Mouse (Mus musculus) spleen, postnatal 10 days (tissue): ENCODE measurements at regions not wholly inside any gene's neighbourhood (a gene's known extent, or its start where the extent isn't known, plus 50 kb on each side); places are given as distances from the start of the nearest gene placed in this dataset.

Source experiments
- DNase-seq, 2 experiments: peaks; one replicate each; pipeline ENCODE4 v3.0.0; 2021 to 2022; ENCODE audit warnings: low spot score in 2 of 2

- DNase-seq, result no peak
Observed at GRCm38 (mm10) chr6:50059917-50060316, 50.1 kb upstream of the Mpp6 start.
